Mouse (Mus musculus): ENCODE data around the gene Rnd1.

Rnd1 gene

GRCm38 (mm10) chr15:98676471-98676870, 790 bp downstream of the Rnd1 start:
- no peak for DNase-seq

- DNase-seq: no peak
These were observed 1.5 kb downstream of the Rnd1 start for GRCm38 (mm10) chr15:98675634-98676250.

- no peak for DNase-seq
These were observed 2.2 kb downstream of the Rnd1 start for GRCm38 (mm10) chr15:98674994-98675545.

GRCm38 (mm10) chr15:98674284-98674993, 2.8 kb downstream of the Rnd1 start:
- DNase-seq: no peak

- DNase-seq: no peak
These were observed 3.5 kb downstream of the Rnd1 start for GRCm38 (mm10) chr15:98673732-98674131.

- DNase-seq: no peak
These were observed 4.7 kb downstream of the Rnd1 start for GRCm38 (mm10) chr15:98672592-98672991.

- DNase-seq: no peak
These were observed 13.0 kb downstream of the Rnd1 start for GRCm38 (mm10) chr15:98664042-98664907.

- peak; percentile 96 for DNase-seq
These were observed 14.4 kb downstream of the Rnd1 start, which contains the start of gene Ddx23 for GRCm38 (mm10) chr15:98662567-98663545. Gene Ddx23, minus strand, starts transcription at chr15:98662894.

GRCm38 (mm10) chr15:98662198-98662566, 15.1 kb downstream of the Rnd1 start:
- DNase-seq: no peak

- DNase-seq: no peak
These were observed 20.1 kb downstream of the Rnd1 start for GRCm38 (mm10) chr15:98656982-98657751.

GRCm38 (mm10) chr15:98652174-98652573, 25.1 kb downstream of the Rnd1 start:
- no peak for DNase-seq

GRCm38 (mm10) chr15:98651431-98651830, 25.8 kb downstream of the Rnd1 start:
- no peak for DNase-seq

- peak; percentile 48 for DNase-seq
These were observed 29.2 kb downstream of the Rnd1 start for GRCm38 (mm10) chr15:98648071-98648470.

- DNase-seq: no peak
These were observed 30.0 kb downstream of the Rnd1 start for GRCm38 (mm10) chr15:98647308-98647707.

GRCm38 (mm10) chr15:98646737-98647136, 30.5 kb downstream of the Rnd1 start:
- no peak for DNase-seq

GRCm38 (mm10) chr15:98645057-98646026, 31.9 kb downstream of the Rnd1 start:
- no peak for DNase-seq

- no peak for DNase-seq
These were observed 32.9 kb downstream of the Rnd1 start for GRCm38 (mm10) chr15:98644406-98644805.

GRCm38 (mm10) chr15:98640157-98640556, 37.1 kb downstream of the Rnd1 start:
- no peak for DNase-seq

- no peak for DNase-seq
These were observed 40.1 kb downstream of the Rnd1 start for GRCm38 (mm10) chr15:98637155-98637554.

- DNase-seq: peak; percentile 56
These were observed 40.7 kb downstream of the Rnd1 start for GRCm38 (mm10) chr15:98636517-98636916.

Measured in layer of hippocampus, adult 9-11 months (tissue).